Mouse (Mus musculus): ENCODE measurements around the gene Gtpbp3. TPM values are rescaled to one million over a fixed set of nuclear protein-coding genes. Genes with fewer than 3 reads are reported as not detected.
A peak's percentile ranks its signal among the peaks of the same experiment; 100 is the strongest.

Gene Gtpbp3
- polyA plus RNA-seq, 1 experiment from 2014 or later: 6.2 TPM

GRCm38 (mm10) chr8:71457659-71458270 is 30.1 kb upstream of the Gtpbp3 start:
- no peaks in the 10 kb centered on the region for H3K27me3 ChIP-seq (replicated peaks; ENCODE audit: control insufficient read depth, insufficient read depth, low read length)

GRCm38 (mm10) chr8:71460716-71461115 is 27.2 kb upstream of the Gtpbp3 start:
- Histone ChIP-seq H3K36me3 (ENCODE audit: control insufficient read depth, insufficient read depth, low read length) (peaks cover 21% of the 10 kb centered on the region), H3K9me3 (ENCODE audit: control insufficient read depth, low read length) (no peaks in the 10 kb centered on the region), H3K27ac (ENCODE audit: low read depth) (no peak overlapping the region), H3K27me3 (replicated peaks; ENCODE audit: control insufficient read depth, insufficient read depth, low read length) (no peaks in the 10 kb centered on the region), H3K9ac (ENCODE audit: low read length) (no peak overlapping the region), H3K4me2 (ENCODE audit: low read length) (no peak overlapping the region), H3K4me3 (ENCODE audit: low read depth, low read length) (no peak overlapping the region), H3K4me1 (replicated peaks; ENCODE audit: control insufficient read depth, insufficient read depth, low read length) (peaks cover 11% of the 10 kb centered on the region)
- ATAC-seq (replicated peaks; ENCODE audit: low FRiP score, low TSS enrichment, low read depth) (no peak), DNase-seq (ENCODE audit: low spot score) (no peak)
- 94% methylated on average over 6 of the region's 6 CpGs for WGBS

More at GRCm38 (mm10) chr8:71457659-71458270, 30.1 kb upstream of the Gtpbp3 start:
- Histone ChIP-seq H3K4me3 (ENCODE audit: low read depth, low read length) (no peak overlapping the region), H3K9ac (ENCODE audit: low read length) (no peak overlapping the region), H3K36me3 (ENCODE audit: control insufficient read depth, insufficient read depth, low read length) (peaks cover 21% of the 10 kb centered on the region), H3K4me1 (replicated peaks; ENCODE audit: control insufficient read depth, insufficient read depth, low read length) (peaks cover 5% of the 10 kb centered on the region; the same call in 1 of the 2 replicates), H3K9me3 (ENCODE audit: control insufficient read depth, low read length) (no peaks in the 10 kb centered on the region), H3K4me2 (ENCODE audit: low read length) (no peak overlapping the region), H3K27ac (ENCODE audit: low read depth) (no peak overlapping the region)
- WGBS: 80% methylated on average over 20 of the region's 20 CpGs
- no peak for ATAC-seq (replicated peaks; ENCODE audit: low FRiP score, low TSS enrichment, low read depth)
- no peak for DNase-seq (ENCODE audit: low spot score)

GRCm38 (mm10) chr8:71461152-71461840 is 26.6 kb upstream of the Gtpbp3 start:
- DNase-seq (ENCODE audit: low spot score) (no peak), ATAC-seq (replicated peaks; ENCODE audit: low FRiP score, low TSS enrichment, low read depth) (no peak)
- Histone ChIP-seq H3K9me3 (ENCODE audit: control insufficient read depth, low read length) (no peaks in the 10 kb centered on the region), H3K27me3 (replicated peaks; ENCODE audit: control insufficient read depth, insufficient read depth, low read length) (no peaks in the 10 kb centered on the region), H3K9ac (ENCODE audit: low read length) (no peak overlapping the region), H3K4me1 (replicated peaks; ENCODE audit: control insufficient read depth, insufficient read depth, low read length) (peaks cover 11% of the 10 kb centered on the region), H3K4me2 (ENCODE audit: low read length) (no peak overlapping the region), H3K36me3 (ENCODE audit: control insufficient read depth, insufficient read depth, low read length) (peaks cover 21% of the 10 kb centered on the region), H3K4me3 (ENCODE audit: low read depth, low read length) (no peak overlapping the region), H3K27ac (ENCODE audit: low read depth) (no peak overlapping the region)
- WGBS: 81% methylated on average over 47 of the region's 47 CpGs

- Histone ChIP-seq H3K4me1 (replicated peaks; ENCODE audit: control insufficient read depth, insufficient read depth, low read length) (peaks cover 11% of the 10 kb centered on the region), H3K4me2 (ENCODE audit: low read length) (peak overlapping the region; percentile 86), H3K9ac (ENCODE audit: low read length) (peak overlapping the region; percentile 67), H3K9me3 (ENCODE audit: control insufficient read depth, low read length) (no peaks in the 10 kb centered on the region), H3K27ac (ENCODE audit: low read depth) (no peak overlapping the region), H3K27me3 (replicated peaks; ENCODE audit: control insufficient read depth, insufficient read depth, low read length) (no peaks in the 10 kb centered on the region), H3K4me3 (ENCODE audit: low read depth, low read length) (peak overlapping the region; percentile 87; the same call in 1 of the 2 replicates), H3K36me3 (ENCODE audit: control insufficient read depth, insufficient read depth, low read length) (peaks cover 21% of the 10 kb centered on the region)
- 71% methylated on average over 4 of the region's 4 CpGs for WGBS
- DNase-seq (ENCODE audit: low spot score) (no peak), ATAC-seq (replicated peaks; ENCODE audit: low FRiP score, low TSS enrichment, low read depth) (no peak)
Measured at GRCm38 (mm10) chr8:71462191-71462590, 25.7 kb upstream of the Gtpbp3 start.

- H3K4me3 ChIP-seq (ENCODE audit: low read depth, low read length): peak overlapping the region; percentile 87
- H3K4me2 ChIP-seq (ENCODE audit: low read length): peak overlapping the region; percentile 86
- peak overlapping the region; percentile 67 for H3K9ac ChIP-seq (ENCODE audit: low read length)
- H3K4me1 ChIP-seq (replicated peaks; ENCODE audit: control insufficient read depth, insufficient read depth, low read length): peaks cover 11% of the 10 kb centered on the region
- 8% methylated on average over 16 of the region's 16 CpGs for WGBS
- no peak for ATAC-seq (replicated peaks; ENCODE audit: low FRiP score, low TSS enrichment, low read depth)
- peaks cover 21% of the 10 kb centered on the region for H3K36me3 ChIP-seq (ENCODE audit: control insufficient read depth, insufficient read depth, low read length)
- 0 out of 2 replicates have a peak overlapping the region, but pooled peaks have one; percentile 88 for H3K27ac ChIP-seq (ENCODE audit: low read depth)
- H3K9me3 ChIP-seq (ENCODE audit: control insufficient read depth, low read length): no peaks in the 10 kb centered on the region
- DNase-seq (ENCODE audit: low spot score): peak; percentile 79
- H3K27me3 ChIP-seq (replicated peaks; ENCODE audit: control insufficient read depth, insufficient read depth, low read length): no peaks in the 10 kb centered on the region
Measured at GRCm38 (mm10) chr8:71462786-71463185, 25.1 kb upstream of the Gtpbp3 start.

GRCm38 (mm10) chr8:71463188-71464033 is 24.5 kb upstream of the Gtpbp3 start, which contains the start of gene Abhd8:
Gene Abhd8 (minus strand): TSS chr8:71463655.
- Histone ChIP-seq H3K9ac (ENCODE audit: low read length) (peak within 1 kb of the TSS; percentile 67), H3K9me3 (ENCODE audit: control insufficient read depth, low read length) (no peaks in the 10 kb centered on the region), H3K4me2 (ENCODE audit: low read length) (peak within 1 kb of the TSS; percentile 86), H3K27me3 (replicated peaks; ENCODE audit: control insufficient read depth, insufficient read depth, low read length) (no peaks in the 10 kb centered on the region), H3K36me3 (ENCODE audit: control insufficient read depth, insufficient read depth, low read length) (peaks cover 21% of the 10 kb centered on the region), H3K4me3 (ENCODE audit: low read depth, low read length) (peak within 1 kb of the TSS; percentile 87), H3K27ac (ENCODE audit: low read depth) (peak within 1 kb of the TSS; percentile 88), H3K4me1 (replicated peaks; ENCODE audit: control insufficient read depth, insufficient read depth, low read length) (peaks cover 11% of the 10 kb centered on the region)
- peak; percentile 79 for ATAC-seq (replicated peaks; ENCODE audit: low FRiP score, low TSS enrichment, low read depth)
- WGBS: under 1% methylated on average over 55 of the region's 55 CpGs
- peak; percentile 99 for DNase-seq (ENCODE audit: low spot score)

GRCm38 (mm10) chr8:71464513-71465500 is 23.1 kb upstream of the Gtpbp3 start, which contains the start of gene Mrpl34:
Gene Mrpl34 (plus strand): TSS chr8:71464959.
- H3K4me3 ChIP-seq (ENCODE audit: low read depth, low read length): peak within 1 kb of the TSS; percentile 87
- no peaks in the 10 kb centered on the region for H3K9me3 ChIP-seq (ENCODE audit: control insufficient read depth, low read length)
- ATAC-seq (replicated peaks; ENCODE audit: low FRiP score, low TSS enrichment, low read depth): peak; percentile 74
- H3K4me1 ChIP-seq (replicated peaks; ENCODE audit: control insufficient read depth, insufficient read depth, low read length): peaks cover 14% of the 10 kb centered on the region
- peak within 1 kb of the TSS; percentile 86 for H3K4me2 ChIP-seq (ENCODE audit: low read length)
- peak within 1 kb of the TSS; percentile 88 for H3K27ac ChIP-seq (ENCODE audit: low read depth)
- DNase-seq (ENCODE audit: low spot score): peak; percentile 97
- H3K36me3 ChIP-seq (ENCODE audit: control insufficient read depth, insufficient read depth, low read length): peaks cover 15% of the 10 kb centered on the region
- H3K27me3 ChIP-seq (replicated peaks; ENCODE audit: control insufficient read depth, insufficient read depth, low read length): no peaks in the 10 kb centered on the region
- under 1% methylated on average over 59 of the region's 59 CpGs for WGBS
- peak within 1 kb of the TSS; percentile 56 for H3K9ac ChIP-seq (ENCODE audit: low read length)
